8 mouse cellular contexts compared by ENCODE assay signal in the genomic region with DNA sequence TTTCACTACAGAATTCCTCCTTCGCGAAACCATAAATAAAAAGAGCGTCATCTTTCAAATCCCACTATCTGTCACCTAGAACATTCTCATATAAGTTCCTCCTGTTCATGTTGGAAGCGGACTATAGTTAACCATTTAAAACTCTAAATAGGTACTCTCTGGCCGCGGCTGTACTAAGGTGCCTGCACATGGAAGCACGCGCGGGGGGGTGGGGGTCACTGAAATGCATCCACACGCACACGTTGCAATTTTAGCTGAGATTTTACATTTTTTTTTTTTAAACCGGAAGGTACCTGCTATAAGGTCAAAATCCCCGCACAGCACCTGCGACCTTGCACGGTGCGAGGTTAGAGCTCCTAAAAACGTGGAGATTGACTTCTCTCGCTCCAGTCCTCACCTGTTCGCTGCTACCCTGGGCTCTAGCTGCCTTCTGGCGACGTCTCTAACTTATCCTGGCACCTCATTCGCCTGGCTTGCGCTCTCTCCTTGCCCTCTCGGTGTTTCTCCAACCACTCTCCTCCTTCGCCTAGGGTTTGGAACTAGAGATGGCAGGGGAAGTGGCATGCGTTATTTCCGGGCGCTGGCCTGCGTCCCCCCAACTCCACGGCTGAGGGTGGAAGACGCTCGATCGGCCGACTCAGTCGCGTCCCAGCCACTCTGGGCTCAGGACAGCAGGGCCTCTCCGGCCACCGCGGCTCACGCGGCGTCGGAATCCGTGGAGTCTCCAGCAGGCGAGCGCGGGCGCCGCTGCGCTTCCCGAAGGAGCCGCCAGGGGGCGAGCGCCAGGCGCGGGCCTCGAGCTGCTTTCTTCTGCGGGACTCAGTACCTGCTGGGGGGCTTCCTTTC. TPM values are rescaled to one million over a fixed set of nuclear protein-coding genes. Genes with fewer than 3 reads are reported as not detected.
DNase-seq lines count a peak whose midpoint lies in the region; ATAC-seq lines count a peak whose summit lies in the region.

No protein-coding gene starts in this region.

- peak; percentile 95 for DNase-seq in adrenal gland, adult 18-20 months (ENCODE audit: low spot score in 2 of 2)
- DNase-seq in embryo, embryonic 10.5 days (ENCODE audit: low spot score), result peak; percentile 87
- DNase-seq in gastrocnemius, postnatal 36 days, result peak; percentile 85 to 90
- DNase-seq in left cerebral cortex, postnatal 10 days (ENCODE audit: extremely low spot score in 1 of 2, low spot score in 2 of 2), result peak; percentile 84 to 89
- DNase-seq in right cerebral cortex, adult 2 months (ENCODE audit: low spot score in 2 of 2), result peak; percentile 91 to 93
- peak; percentile 90 for DNase-seq in urinary bladder, adult 2 months (ENCODE audit: low spot score)

- no peaks in the 10 kb centered on the region for H3K9me3 ChIP-seq in intestine, embryonic 15.5 days
- H3K9me3 ChIP-seq in megakaryocyte, embryonic 14.5 days, result no peaks in the 10 kb centered on the region

- peak overlapping the region; percentile 69 for H3K9ac ChIP-seq in intestine, embryonic 15.5 days

- peak overlapping the region; percentile 81 for H3K4me3 ChIP-seq in intestine, embryonic 15.5 days (replicated peaks)
- peak overlapping the region; percentile 96 for H3K4me3 ChIP-seq in megakaryocyte, embryonic 14.5 days (replicated peaks)

- H3K4me1 ChIP-seq in intestine, embryonic 15.5 days (replicated peaks), result peaks cover 1% of the 10 kb centered on the region; the same call in 1 of the 2 replicates
- peaks cover 25% of the 10 kb centered on the region for H3K4me1 ChIP-seq in megakaryocyte, embryonic 14.5 days

- intact Hi-C loops in gastrocnemius, postnatal 36 days (cut with DNase I), result loop anchor here (5.0 to 10.0 kb wide), 3 partner anchors 341 to 584 kb away; no protein-coding TSS in a partner anchor
- intact Hi-C loops in left cerebral cortex, postnatal 10 days (cut with DNase I), result loop anchor here (5.0 to 10.0 kb wide), 6 partner anchors 266 to 724 kb away; a partner anchor contains a TSS

- no peaks in the 10 kb centered on the region for H3K27me3 ChIP-seq in intestine, embryonic 15.5 days (replicated peaks)
- H3K27me3 ChIP-seq in megakaryocyte, embryonic 14.5 days (replicated peaks), result peaks cover 3% of the 10 kb centered on the region

- under 1% methylated on average over 58 of the region's 58 CpGs for WGBS in intestine, embryonic 15.5 days

- H3K4me2 ChIP-seq in intestine, embryonic 15.5 days (replicated peaks), result peak overlapping the region; percentile 80

- H3K27ac ChIP-seq in intestine, embryonic 15.5 days, result peak overlapping the region; percentile 100

- ATAC-seq in intestine, embryonic 15.5 days, result peak; percentile 16

- H3K36me3 ChIP-seq in intestine, embryonic 15.5 days, result no peaks in the 10 kb centered on the region
- peaks cover 3% of the 10 kb centered on the region for H3K36me3 ChIP-seq in megakaryocyte, embryonic 14.5 days (replicated peaks; ENCODE audit: low read length)

RNA-seq across cellular contexts. Expression of a gene that starts 1.9 kb away (rescaled TPM):
- total RNA-seq in adrenal gland, adult 18-20 months (2021), result 10 to 100 TPM; 28.3 to 29.1 TPM
- 10 to 100 TPM; 20.0 to 21.2 TPM for total RNA-seq in gastrocnemius, postnatal 36 days (2021)
- polyA plus RNA-seq in intestine, embryonic 15.5 days (2015; fragmentation: Nextera tagmentation; extraction: Ambion mirVana), result 39.8 and 53.3 TPM in 2 replicates
- 10 to 100 TPM; 63.5 to 70.8 TPM for total RNA-seq in left cerebral cortex, postnatal 10 days (2021)
- 1.6 and 2.1 TPM in 2 replicates for polyA plus RNA-seq in megakaryocyte, embryonic 14.5 days (2012; ENCODE audit: insufficient read depth, low replicate concordance)
- polyA plus RNA-seq in urinary bladder, adult 2 months (2012; rRNA removed), result 9.2 and 13.9 TPM in 2 replicates

Comparison
In these comparisons a context has a peak if more than half of its experiments do, and no peak if none do; other contexts are left out.
1. Peak in every context shown above with its lines: DNase-seq, ATAC-seq, H3K4me3 ChIP-seq and H3K27ac ChIP-seq.